Mouse (Mus musculus): ENCODE results near the gene Rph3al.

Gene Rph3al

DNA sequence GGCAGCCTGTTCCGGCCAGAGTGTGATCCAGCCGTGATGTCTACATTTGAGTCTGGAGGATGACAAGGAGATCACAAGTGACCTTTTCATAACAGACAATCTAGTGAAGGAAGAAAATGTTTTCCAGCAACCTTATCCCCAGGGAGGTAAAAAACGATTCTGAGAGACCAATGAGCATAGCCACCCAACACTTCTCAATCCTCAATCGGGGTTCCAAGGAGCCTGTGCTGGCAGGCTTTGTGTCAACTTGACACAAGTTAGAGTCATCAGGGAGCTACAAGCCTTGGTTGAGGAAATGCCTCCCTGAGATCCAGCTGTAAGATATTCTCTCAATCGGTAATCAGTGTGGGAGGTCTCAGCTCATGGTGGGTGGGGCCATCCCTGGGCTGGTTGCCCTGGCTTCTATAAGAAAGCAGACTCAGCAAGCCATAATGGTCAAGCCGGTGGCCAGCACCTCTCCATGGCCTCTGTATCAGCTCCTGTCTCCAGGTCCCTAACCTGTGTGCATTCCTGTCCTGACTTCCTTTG, at the start of gene Rph3al:
TSS of gene Rph3al (minus strand) at position 51 of the 528 bp plus-strand sequence.
- no peak for DNase-seq

- no peak for DNase-seq
Observed at GRCm38 (mm10) chr11:75985948-75986347, 47.7 kb upstream of the Rph3al start.

GRCm38 (mm10) chr11:75984581-75984980, 46.4 kb upstream of the Rph3al start:
- DNase-seq, result no peak

DNA sequence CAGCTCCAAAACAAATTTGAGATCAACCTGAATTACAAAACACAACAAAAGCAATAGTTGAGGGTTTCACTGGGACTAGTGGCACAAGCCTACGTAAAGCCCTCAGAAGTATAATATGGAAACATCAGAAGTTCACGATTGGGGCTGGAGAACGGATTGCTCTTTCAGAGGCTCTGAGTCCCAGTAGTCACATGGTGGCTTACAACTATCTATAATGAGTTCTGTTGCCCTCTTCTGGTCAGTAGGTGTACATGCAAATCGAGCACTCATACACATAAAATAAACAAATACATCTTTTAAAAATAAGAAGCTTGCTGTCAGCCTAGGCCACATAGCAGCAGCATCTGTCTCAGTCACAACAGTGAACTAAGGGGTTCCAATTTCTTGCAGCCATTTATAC, 45.0 kb upstream of the Rph3al start:
- DNase-seq, result no peak

- peak; percentile 46 for DNase-seq
Observed at GRCm38 (mm10) chr11:75980413-75980812, 42.2 kb upstream of the Rph3al start.

GRCm38 (mm10) chr11:75978051-75978450, 39.8 kb upstream of the Rph3al start:
- DNase-seq, result peak; percentile 66

- DNase-seq, result peak; percentile 86
Observed at GRCm38 (mm10) chr11:75976748-75977147, 38.5 kb upstream of the Rph3al start.

DNA sequence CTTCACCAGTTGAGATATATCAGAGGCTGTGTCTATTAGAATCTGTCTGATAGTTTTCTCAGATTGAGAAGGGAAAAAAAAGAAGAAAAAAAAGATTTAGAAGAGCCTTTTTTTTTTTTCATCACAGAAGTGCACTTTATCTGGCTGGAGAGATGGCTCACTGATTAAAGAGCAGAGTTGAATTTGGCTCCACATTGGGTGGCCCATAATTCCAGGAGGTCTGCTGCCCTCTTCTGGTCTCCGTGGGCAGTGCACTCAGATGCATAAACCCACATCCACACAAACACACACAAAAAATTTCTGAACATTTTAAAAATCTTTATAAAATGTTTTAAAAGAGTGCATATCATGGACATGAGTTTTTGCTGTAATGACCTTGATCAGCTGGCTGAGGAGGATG, 35.8 kb upstream of the Rph3al start:
- DNase-seq, result peak; percentile 40

GRCm38 (mm10) chr11:75972916-75973567, 34.8 kb upstream of the Rph3al start:
- DNase-seq, result no peak

DNA sequence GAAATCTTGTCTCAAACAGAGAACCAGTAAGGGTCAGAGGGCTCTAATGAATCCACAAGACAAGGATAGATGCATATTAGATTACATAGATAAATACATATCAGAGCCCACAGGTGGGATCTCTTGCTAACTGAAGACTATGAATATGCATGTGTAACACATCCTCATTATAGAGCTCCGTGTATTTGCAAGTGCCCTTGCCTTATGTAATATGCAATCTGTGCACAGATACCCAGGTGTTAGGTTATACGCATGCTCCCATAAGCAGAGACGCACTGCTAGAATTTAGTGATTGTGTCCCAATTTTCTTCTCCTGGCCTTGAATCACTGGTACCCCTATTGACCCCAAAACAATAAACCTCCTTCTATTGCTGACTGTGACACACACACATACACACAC, 34.0 kb upstream of the Rph3al start:
- no peak for DNase-seq

DNA sequence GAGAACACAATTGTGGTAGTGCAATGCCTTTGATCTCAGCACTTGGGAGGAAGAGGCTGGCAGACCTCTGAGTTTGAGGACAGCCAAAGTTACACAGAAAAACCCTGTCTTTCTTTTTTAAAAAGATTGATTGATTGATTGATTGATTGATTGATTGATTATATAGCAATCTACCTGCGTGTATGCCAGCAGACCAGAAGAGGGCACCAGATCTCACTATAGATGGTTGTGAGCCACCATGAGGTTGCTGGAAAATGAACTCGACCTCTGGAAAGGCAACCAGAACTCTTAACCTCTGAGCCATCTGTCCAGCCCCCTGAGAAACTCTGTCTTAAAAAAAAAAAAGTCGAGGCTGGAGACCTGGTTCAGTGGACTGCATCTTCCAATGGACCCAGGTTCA, 32.4 kb upstream of the Rph3al start:
- DNase-seq, result peak; percentile 19

GRCm38 (mm10) chr11:75968761-75969160, 30.5 kb upstream of the Rph3al start:
- DNase-seq, result no peak

DNA sequence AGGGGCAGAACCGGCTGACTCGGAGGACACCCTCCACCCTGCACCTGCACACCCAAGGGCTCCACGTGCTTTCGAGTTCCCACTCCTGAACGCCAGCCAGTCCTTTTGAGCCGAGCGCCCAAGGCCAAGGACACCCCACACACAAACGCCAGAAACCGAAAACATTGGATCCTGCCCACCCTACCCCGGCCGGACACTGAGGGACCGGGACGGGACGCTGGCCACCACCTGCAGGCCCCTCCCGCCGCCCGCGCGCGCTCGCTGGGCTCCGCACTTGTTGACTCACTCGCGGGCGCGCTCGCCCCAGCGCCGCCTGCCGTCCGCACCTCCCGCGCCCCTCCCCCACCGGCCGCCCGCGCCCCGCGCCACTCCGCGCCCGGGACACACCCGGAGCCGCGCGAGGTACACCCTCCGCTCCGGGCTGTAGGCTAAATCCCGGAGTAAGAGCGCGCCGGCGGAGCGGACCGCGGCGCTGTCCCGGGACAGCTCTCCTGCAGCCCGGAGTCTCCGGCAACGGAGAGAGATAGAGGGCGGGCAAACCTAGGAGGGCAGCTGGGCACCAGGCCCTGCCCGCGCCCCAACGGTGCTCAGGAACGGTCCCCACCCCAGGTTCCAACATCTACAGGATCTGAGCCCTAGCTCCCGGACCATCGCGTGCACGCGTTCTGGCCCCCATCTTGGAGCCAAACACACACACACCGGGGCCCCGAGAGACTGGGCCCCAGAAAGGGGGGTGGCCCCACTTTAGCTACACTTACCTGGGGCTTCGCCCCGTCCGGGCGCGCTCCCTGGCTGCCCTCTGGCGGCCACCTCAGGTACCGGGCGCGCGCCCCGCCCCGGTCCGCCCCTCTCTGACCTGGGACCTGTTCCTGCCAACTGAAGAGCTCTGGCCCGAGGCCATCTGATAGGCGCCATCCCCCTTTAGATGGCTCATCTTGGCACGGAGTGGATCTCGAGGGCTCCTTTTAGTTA, 28.5 kb upstream of the Rph3al start:
- DNase-seq, result peak; percentile 91

GRCm38 (mm10) chr11:75965674-75966400, 27.6 kb upstream of the Rph3al start:
- no peak for DNase-seq

DNA sequence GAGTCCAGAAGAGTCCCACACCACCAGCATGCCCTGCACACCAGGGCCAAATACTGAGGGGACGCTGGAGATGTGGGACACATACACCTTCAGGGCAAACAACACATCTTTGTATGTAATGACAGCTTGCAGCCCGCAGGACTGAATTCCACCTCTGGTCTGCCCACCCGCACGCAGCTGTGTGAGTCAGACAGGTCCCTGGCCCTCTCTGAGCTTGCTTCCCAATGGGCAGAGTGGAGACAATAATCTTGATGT, 26.2 kb upstream of the Rph3al start:
- no peak for DNase-seq

DNA sequence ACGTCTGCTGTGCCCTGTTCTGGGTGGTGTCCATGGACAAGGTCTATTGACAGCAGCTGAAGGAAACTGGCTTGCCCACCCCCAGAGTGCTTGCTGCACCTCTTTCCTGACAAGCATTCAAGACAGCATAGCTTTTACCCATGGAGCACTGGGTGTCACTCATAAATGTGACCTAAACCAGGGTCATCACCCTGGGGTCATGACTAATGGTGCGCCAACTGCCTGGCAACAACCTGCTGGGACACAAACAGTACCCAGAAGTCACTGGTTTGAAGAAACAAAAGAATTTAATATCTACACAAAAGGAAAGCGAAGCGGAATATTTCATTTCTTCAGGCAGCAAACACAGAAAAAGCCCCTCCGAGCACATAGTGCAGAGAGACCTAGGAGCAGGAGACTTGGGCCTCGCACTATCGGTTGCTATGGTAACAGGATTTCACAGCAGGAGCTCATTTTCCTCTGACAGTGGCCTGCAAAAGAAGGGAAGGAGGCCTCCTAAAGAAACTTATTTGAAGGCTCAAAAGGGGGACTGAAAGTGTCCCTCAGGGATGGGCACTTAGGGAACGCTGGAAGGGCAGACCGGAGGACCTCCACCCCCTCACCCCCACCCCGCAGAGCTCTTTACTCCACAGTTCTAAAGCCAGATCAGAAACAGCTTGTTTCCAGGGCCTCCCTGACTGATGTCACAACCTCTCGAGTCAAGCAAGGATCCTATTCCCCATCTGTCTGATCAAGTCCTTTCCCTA, 25.7 kb upstream of the Rph3al start:
- no peak for DNase-seq

GRCm38 (mm10) chr11:75961782-75962181, 23.6 kb upstream of the Rph3al start:
- peak; percentile 23 for DNase-seq

DNA sequence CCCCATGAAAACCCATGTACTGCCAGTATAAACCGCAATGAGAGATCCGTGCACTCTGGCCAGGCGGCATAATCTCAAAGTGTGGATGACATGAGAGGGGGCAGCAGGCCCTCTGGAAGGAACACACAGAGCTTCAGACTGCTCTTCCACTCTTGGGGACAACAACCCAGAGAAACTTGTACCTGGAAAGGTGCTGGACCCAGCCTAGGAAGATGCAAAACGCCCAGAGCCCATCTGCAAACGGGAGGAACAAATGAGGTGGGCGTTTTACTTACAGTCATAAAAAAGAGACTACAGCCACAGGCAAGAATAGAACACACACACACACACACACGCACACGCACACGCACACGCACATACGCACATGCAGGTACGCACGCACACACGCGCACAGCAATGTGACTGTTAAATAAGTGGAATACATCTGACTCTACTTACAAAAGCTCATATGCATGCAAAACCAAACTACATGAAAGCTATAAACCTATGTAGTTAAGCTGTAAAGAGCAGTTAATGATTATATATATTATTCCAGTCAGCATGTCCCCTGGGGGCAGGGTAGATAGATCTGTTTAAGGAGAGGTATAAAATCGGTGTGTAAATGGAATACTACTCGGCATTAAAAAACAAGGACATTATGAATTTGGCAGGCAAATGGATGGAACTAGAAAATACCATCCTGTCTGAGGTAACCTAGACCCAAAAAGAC, 19.0 kb upstream of the Rph3al start:
- DNase-seq, result no peak

DNA sequence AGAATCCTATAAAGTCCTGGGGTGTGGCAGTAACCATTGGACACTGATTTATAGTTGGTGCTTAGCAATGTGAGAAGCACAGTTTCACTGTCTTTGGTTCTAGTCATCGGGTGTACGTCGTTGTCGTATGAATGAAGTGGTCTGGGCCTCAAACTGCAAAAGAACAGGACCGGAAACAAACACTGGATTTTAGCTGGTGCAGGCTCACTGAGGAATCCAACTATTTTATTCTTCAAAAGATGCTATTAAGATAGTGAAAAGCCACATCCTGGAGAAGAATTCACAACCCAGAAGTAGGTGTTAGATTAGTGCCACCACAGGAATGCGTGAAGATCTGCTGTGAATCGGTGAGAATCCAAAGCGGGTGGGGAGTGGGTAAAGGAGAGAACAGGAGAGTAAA, 18.4 kb upstream of the Rph3al start:
- no peak for DNase-seq

GRCm38 (mm10) chr11:75954896-75955295, 16.7 kb upstream of the Rph3al start:
- no peak for DNase-seq

GRCm38 (mm10) chr11:75951895-75952294, 13.7 kb upstream of the Rph3al start:
- no peak for DNase-seq

- no peak for DNase-seq
Observed at GRCm38 (mm10) chr11:75950459-75950858, 12.2 kb upstream of the Rph3al start.

Measured in thymus, postnatal 14 days (tissue).